Mouse (Mus musculus): ENCODE measurements around the gene Kdm1b. TPM values are rescaled to one million over a fixed set of nuclear protein-coding genes. Genes with fewer than 3 reads are reported as not detected.
A peak's percentile ranks its signal among the peaks of the same experiment; 100 is the strongest.

The Kdm1b gene
- polyA plus RNA-seq, 1 experiment = 5.8 TPM

GRCm38 (mm10) chr13:47122537-47123430 lies 79.5 kb downstream of the Kdm1b start, which contains the start of gene Rnf144b:
Rnf144b (plus strand) TSS chr13:47122656.
- TF ChIP-seq CTCF (IDR thresholded peaks at IDR 0.05; ENCODE audit: extremely low read depth, insufficient read length, insufficient replicate concordance, low read depth, low read length) (no peak), POLR2A (IDR thresholded peaks at IDR 0.05; ENCODE audit: low read depth, low read length) (no peak)
- H3K27me3 ChIP-seq (ENCODE audit: control insufficient read depth, insufficient read depth, low read length) = peaks cover 12% of the 10 kb centered on the region; the same call in 1 of the 2 replicates
- H3K27ac ChIP-seq (ENCODE audit: insufficient read depth, low read depth, low read length) = no peak within 1 kb of the TSS
- H3K36me3 ChIP-seq (ENCODE audit: control insufficient read depth, insufficient read depth, low read length) = no peaks in the 10 kb centered on the region
- WGBS = 2% methylated on average over 55 of the region's 55 CpGs
- H3K4me1 ChIP-seq (ENCODE audit: control insufficient read depth, insufficient read depth, insufficient read length, low read length) = peaks cover 7% of the 10 kb centered on the region
- peak within 1 kb of the TSS; percentile 54 for H3K4me3 ChIP-seq (ENCODE audit: low read depth, low read length)

GRCm38 (mm10) chr13:47124449-47124848 lies 81.2 kb downstream of the Kdm1b start:
- no peaks in the 10 kb centered on the region for H3K36me3 ChIP-seq (ENCODE audit: control insufficient read depth, insufficient read depth, low read length)
- H3K4me1 ChIP-seq (ENCODE audit: control insufficient read depth, insufficient read depth, insufficient read length, low read length) = peaks cover 7% of the 10 kb centered on the region
- H3K4me3 ChIP-seq (ENCODE audit: low read depth, low read length) = no peak overlapping the region
- H3K27me3 ChIP-seq (ENCODE audit: control insufficient read depth, insufficient read depth, low read length) = peaks cover 12% of the 10 kb centered on the region; the same call in 1 of the 2 replicates
- TF ChIP-seq CTCF (IDR thresholded peaks at IDR 0.05; ENCODE audit: extremely low read depth, insufficient read length, insufficient replicate concordance, low read depth, low read length) (no peak), POLR2A (IDR thresholded peaks at IDR 0.05; ENCODE audit: low read depth, low read length) (no peak)
- 58% methylated on average over 3 of the region's 3 CpGs for WGBS
- no peak overlapping the region for H3K27ac ChIP-seq (ENCODE audit: insufficient read depth, low read depth, low read length)

- H3K27me3 ChIP-seq (ENCODE audit: control insufficient read depth, insufficient read depth, low read length) = peaks cover 12% of the 10 kb centered on the region; the same call in 1 of the 2 replicates
- TF ChIP-seq CTCF (IDR thresholded peaks at IDR 0.05; ENCODE audit: extremely low read depth, insufficient read length, insufficient replicate concordance, low read depth, low read length) (no peak), POLR2A (IDR thresholded peaks at IDR 0.05; ENCODE audit: low read depth, low read length) (no peak)
- H3K27ac ChIP-seq (ENCODE audit: insufficient read depth, low read depth, low read length) = no peak overlapping the region
- H3K4me3 ChIP-seq (ENCODE audit: low read depth, low read length) = no peak overlapping the region
- H3K4me1 ChIP-seq (ENCODE audit: control insufficient read depth, insufficient read depth, insufficient read length, low read length) = peaks cover 7% of the 10 kb centered on the region
- no peaks in the 10 kb centered on the region for H3K36me3 ChIP-seq (ENCODE audit: control insufficient read depth, insufficient read depth, low read length)
- 92% methylated on average over 6 of the region's 6 CpGs for WGBS
Observed at GRCm38 (mm10) chr13:47124986-47125385, 81.7 kb downstream of the Kdm1b start.

GRCm38 (mm10) chr13:47125595-47125994 lies 82.3 kb downstream of the Kdm1b start:
- Histone ChIP-seq H3K27ac (ENCODE audit: insufficient read depth, low read depth, low read length) (no peak overlapping the region), H3K4me1 (ENCODE audit: control insufficient read depth, insufficient read depth, insufficient read length, low read length) (peaks cover 7% of the 10 kb centered on the region), H3K36me3 (ENCODE audit: control insufficient read depth, insufficient read depth, low read length) (no peaks in the 10 kb centered on the region), H3K27me3 (ENCODE audit: control insufficient read depth, insufficient read depth, low read length) (peaks cover 12% of the 10 kb centered on the region; the same call in 1 of the 2 replicates), H3K4me3 (ENCODE audit: low read depth, low read length) (no peak overlapping the region)
- WGBS = 80% methylated on average over 5 of the region's 5 CpGs
- TF ChIP-seq CTCF (IDR thresholded peaks at IDR 0.05; ENCODE audit: extremely low read depth, insufficient read length, insufficient replicate concordance, low read depth, low read length) (no peak), POLR2A (IDR thresholded peaks at IDR 0.05; ENCODE audit: low read depth, low read length) (no peak)

GRCm38 (mm10) chr13:47129090-47129489 lies 85.8 kb downstream of the Kdm1b start:
- 78% methylated on average over 4 of the region's 4 CpGs for WGBS
- H3K36me3 ChIP-seq (ENCODE audit: control insufficient read depth, insufficient read depth, low read length) = no peaks in the 10 kb centered on the region
- H3K27ac ChIP-seq (ENCODE audit: insufficient read depth, low read depth, low read length) = no peak overlapping the region
- H3K4me3 ChIP-seq (ENCODE audit: low read depth, low read length) = no peak overlapping the region
- H3K4me1 ChIP-seq (ENCODE audit: control insufficient read depth, insufficient read depth, insufficient read length, low read length) = no peaks in the 10 kb centered on the region
- TF ChIP-seq POLR2A (IDR thresholded peaks at IDR 0.05; ENCODE audit: low read depth, low read length) (no peak), CTCF (IDR thresholded peaks at IDR 0.05; ENCODE audit: extremely low read depth, insufficient read length, insufficient replicate concordance, low read depth, low read length) (no peak)
- H3K27me3 ChIP-seq (ENCODE audit: control insufficient read depth, insufficient read depth, low read length) = no peaks in the 10 kb centered on the region

- Histone ChIP-seq H3K27me3 (ENCODE audit: control insufficient read depth, insufficient read depth, low read length) (no peaks in the 10 kb centered on the region), H3K4me1 (ENCODE audit: control insufficient read depth, insufficient read depth, insufficient read length, low read length) (no peaks in the 10 kb centered on the region), H3K36me3 (ENCODE audit: control insufficient read depth, insufficient read depth, low read length) (no peaks in the 10 kb centered on the region), H3K4me3 (ENCODE audit: low read depth, low read length) (no peak overlapping the region), H3K27ac (ENCODE audit: insufficient read depth, low read depth, low read length) (no peak overlapping the region)
- TF ChIP-seq CTCF (IDR thresholded peaks at IDR 0.05; ENCODE audit: extremely low read depth, insufficient read length, insufficient replicate concordance, low read depth, low read length) = no peak
- no peak for TF ChIP-seq POLR2A (IDR thresholded peaks at IDR 0.05; ENCODE audit: low read depth, low read length)
- WGBS = 75% methylated on average over 8 of the region's 8 CpGs
Observed at GRCm38 (mm10) chr13:47133058-47133457, 89.8 kb downstream of the Kdm1b start.

GRCm38 (mm10) chr13:47134836-47135235 lies 91.5 kb downstream of the Kdm1b start:
- Histone ChIP-seq H3K27me3 (ENCODE audit: control insufficient read depth, insufficient read depth, low read length) (no peaks in the 10 kb centered on the region), H3K4me1 (ENCODE audit: control insufficient read depth, insufficient read depth, insufficient read length, low read length) (no peaks in the 10 kb centered on the region), H3K36me3 (ENCODE audit: control insufficient read depth, insufficient read depth, low read length) (no peaks in the 10 kb centered on the region), H3K27ac (ENCODE audit: insufficient read depth, low read depth, low read length) (no peak overlapping the region), H3K4me3 (ENCODE audit: low read depth, low read length) (no peak overlapping the region)
- 92% methylated on average over 7 of the region's 7 CpGs for WGBS
- no peak for TF ChIP-seq CTCF (IDR thresholded peaks at IDR 0.05; ENCODE audit: extremely low read depth, insufficient read length, insufficient replicate concordance, low read depth, low read length)

Other genes starting within 250 kb of the Kdm1b start
- gene Kif13a, start 113.6 kb upstream of the Kdm1b start, polyA plus RNA-seq (2012; rRNA removed) = 15.7 and 33.5 TPM in 2 replicates
- 2.4 and 4.7 TPM in 2 replicates for gene Nhlrc1, start 28.6 kb upstream of the Kdm1b start, polyA plus RNA-seq (2012; rRNA removed)
- gene Tpmt, start 1.2 kb downstream of the Kdm1b start, polyA plus RNA-seq (2012; rRNA removed) = 1.5 and 2.8 TPM in 2 replicates
- 8.7 and 27.7 TPM in 2 replicates for gene Dek, start 62.7 kb downstream of the Kdm1b start, polyA plus RNA-seq (2012; rRNA removed)
- 1.6 and 2.4 TPM in 2 replicates for gene Rnf144b, start 79.2 kb downstream of the Kdm1b start, polyA plus RNA-seq (2012; rRNA removed)